Mouse (Mus musculus) kidney, embryonic 15.5 days (tissue): ENCODE measurements around the gene Nrl. TPM values are rescaled to one million over a fixed set of nuclear protein-coding genes. Genes with fewer than 3 reads are reported as not detected.

Source experiments
- ATAC-seq: fragments of 200-750 bp; cut with Nextera tagmentation; replicated peaks from 2 replicates; pipeline ENCODE4 v1.8.0; 2017; ENCODE audit warnings: moderate TSS enrichment; ENCODE audit not compliant: low FRiP score
- H3K27ac ChIP-seq: fragments of 300-500 bp; sonication (generic); 2 replicates; pipeline ENCODE4 v1.5.1; 2015; ENCODE audit warnings: mild to moderate bottlenecking, inconsistent platforms
- H3K27me3 ChIP-seq: fragments of 300-500 bp; sonication (generic); 2 replicates; pipeline ENCODE4 v1.6.1; 2015; ENCODE audit warnings: inconsistent platforms
- H3K36me3 ChIP-seq: fragments of 300-500 bp; sonication (generic); 2 replicates; pipeline ENCODE4 v1.6.1; 2015; ENCODE audit warnings: inconsistent platforms
- H3K4me1 ChIP-seq: fragments of 300-500 bp; sonication (generic); 2 replicates; pipeline ENCODE4 v1.6.1; 2015; ENCODE audit warnings: inconsistent platforms
- H3K4me2 ChIP-seq: fragments of 300-500 bp; sonication (generic); 2 replicates; pipeline ENCODE4 v1.6.1; 2015; ENCODE audit warnings: moderate library complexity, mild to moderate bottlenecking, inconsistent platforms
- H3K4me3 ChIP-seq: fragments of 300-500 bp; sonication (generic); replicated peaks from 2 replicates; pipeline ENCODE4 v1.5.1; 2015; ENCODE audit warnings: mild to moderate bottlenecking, inconsistent platforms
- H3K9ac ChIP-seq: fragments of 300-500 bp; sonication (generic); 2 replicates; pipeline ENCODE4 v1.6.1; 2015; ENCODE audit warnings: mild to moderate bottlenecking, inconsistent platforms
- H3K9me3 ChIP-seq: fragments of 300-500 bp; sonication (generic); replicated peaks from 2 replicates; pipeline ENCODE4 v1.6.1; 2016; ENCODE audit warnings: inconsistent platforms
- WGBS: fragments of 180-500 bp; shearing (Covaris S2); methylation state at CpG from one replicate; pipeline ENCODE4 v1.1.7; 2015; ENCODE audit warnings: mixed read lengths; 5-methylcytosine and 5-hydroxymethylcytosine counted together
- polyA plus RNA-seq: library from polyadenylated mRNA; unstranded; fragments of >200 nt; fragmentation: Nextera tagmentation; extraction: Ambion mirVana; gene quantifications from 2 replicates; pipeline ENCODE4 v1.2.1, GENCODE M21; 2015

Nrl gene
- not detected in 2 replicates for polyA plus RNA-seq

DNA sequence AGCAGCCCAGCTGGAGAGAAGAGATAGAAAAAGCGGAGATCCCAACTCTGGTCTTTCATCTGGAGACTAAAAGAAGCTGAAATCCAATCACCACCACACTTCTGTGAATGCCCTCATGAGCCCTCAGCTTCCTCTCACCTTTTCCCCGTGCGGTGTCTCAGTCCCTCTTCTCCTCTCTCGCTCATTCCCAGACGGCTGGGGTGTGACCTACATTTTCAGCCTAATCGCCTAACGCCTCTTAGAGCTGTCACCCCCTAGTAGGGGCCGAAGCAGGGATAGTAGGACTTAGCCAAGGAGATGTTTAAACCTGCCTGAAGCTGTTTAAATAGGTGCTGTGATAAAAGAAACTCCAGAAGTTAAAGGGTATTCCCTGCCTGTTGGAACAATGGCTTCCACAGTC is at the start of gene Nrl:
Gene Nrl (minus strand): TSS at position 197 of the 400 bp plus-strand sequence.
- H3K4me2 ChIP-seq: no peak within 1 kb of the TSS
- peaks cover 58% of the 10 kb centered on the region for H3K27me3 ChIP-seq
- no peak for ATAC-seq
- peaks cover 12% of the 10 kb centered on the region for H3K4me1 ChIP-seq
- no peaks in the 10 kb centered on the region for H3K9me3 ChIP-seq
- WGBS: 21% methylated on average over 8 of the region's 8 CpGs
- H3K4me3 ChIP-seq: no peak within 1 kb of the TSS
- H3K27ac ChIP-seq: no peak within 1 kb of the TSS
- H3K36me3 ChIP-seq: no peaks in the 10 kb centered on the region
- no peak within 1 kb of the TSS for H3K9ac ChIP-seq

DNA sequence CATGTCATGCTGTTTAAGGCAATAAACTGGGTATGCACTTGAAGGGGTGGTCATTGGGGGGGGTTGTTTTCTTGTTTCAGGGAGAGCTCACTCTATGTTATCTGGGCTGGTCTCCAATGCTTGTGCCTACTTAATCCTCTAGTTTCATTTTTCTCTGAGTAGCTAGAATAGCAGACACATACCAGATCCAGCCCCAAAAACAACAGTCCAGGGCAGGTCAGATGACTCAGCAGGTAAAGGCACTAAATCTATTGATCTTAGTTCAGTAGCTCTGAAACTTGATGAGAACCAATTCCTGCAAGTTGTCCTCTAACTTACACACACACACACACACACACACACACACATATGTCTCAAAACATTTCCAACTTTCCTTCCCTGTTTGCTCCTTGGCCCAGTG is 47.0 kb upstream of the Nrl start:
- Histone ChIP-seq H3K36me3 (peaks cover 34% of the 10 kb centered on the region), H3K27me3 (no peaks in the 10 kb centered on the region), H3K9me3 (no peaks in the 10 kb centered on the region), H3K9ac (no peak overlapping the region), H3K4me3 (no peak overlapping the region), H3K4me2 (no peak overlapping the region), H3K4me1 (peaks cover 11% of the 10 kb centered on the region), H3K27ac (no peak overlapping the region)
- no peak for ATAC-seq

DNA sequence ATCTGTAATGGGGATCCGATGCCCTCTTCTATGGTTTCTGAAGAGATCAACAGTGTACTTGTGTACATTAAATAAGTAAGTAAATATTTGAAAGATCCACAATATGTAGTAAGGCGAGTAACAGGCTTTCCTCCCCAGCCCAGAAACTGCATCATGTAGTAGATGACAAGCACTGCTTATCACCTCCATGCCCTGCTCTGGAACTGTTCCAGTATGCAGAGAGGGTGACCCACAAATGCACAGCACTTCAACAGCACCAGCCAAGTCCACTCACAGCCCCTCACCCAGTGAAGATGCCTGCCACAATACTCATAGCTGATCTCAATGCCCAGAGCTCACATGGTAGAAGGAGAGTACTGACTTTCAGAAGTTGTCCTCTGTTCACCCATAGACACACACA is 45.8 kb upstream of the Nrl start:
- H3K4me2 ChIP-seq: no peak overlapping the region
- WGBS: 89% methylated on average over 2 of the region's 2 CpGs
- H3K27ac ChIP-seq: no peak overlapping the region
- no peak for ATAC-seq
- H3K36me3 ChIP-seq: peaks cover 46% of the 10 kb centered on the region
- H3K27me3 ChIP-seq: no peaks in the 10 kb centered on the region
- H3K9me3 ChIP-seq: no peaks in the 10 kb centered on the region
- H3K4me3 ChIP-seq: no peak overlapping the region
- H3K9ac ChIP-seq: no peak overlapping the region
- H3K4me1 ChIP-seq: peaks cover 4% of the 10 kb centered on the region

DNA sequence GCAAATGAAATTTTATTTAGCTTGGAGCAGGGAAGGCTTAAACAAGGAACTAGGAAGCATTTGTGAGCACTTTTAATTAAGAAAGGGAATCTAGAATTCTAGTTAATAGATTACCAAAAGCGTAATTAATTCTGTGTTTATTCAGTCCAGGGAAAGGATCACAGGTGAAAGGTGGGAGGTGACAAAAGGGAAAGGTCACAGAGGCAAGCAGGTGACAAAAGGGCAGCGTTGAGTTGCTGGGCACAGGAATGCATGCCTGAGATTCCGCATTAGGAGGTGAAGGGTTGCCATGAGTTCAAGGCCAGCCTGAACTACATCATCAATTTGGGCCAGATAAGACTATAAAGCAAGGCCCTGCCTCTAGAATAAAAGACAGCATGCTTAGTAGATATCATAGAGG is 42.7 kb upstream of the Nrl start:
- Histone ChIP-seq H3K4me2 (no peak overlapping the region), H3K9me3 (no peaks in the 10 kb centered on the region), H3K9ac (no peak overlapping the region), H3K4me1 (0 out of 2 replicates have a peak, but pooled peaks cover 3% of the 10 kb centered on the region), H3K27me3 (no peaks in the 10 kb centered on the region), H3K27ac (no peak overlapping the region), H3K4me3 (no peak overlapping the region), H3K36me3 (peaks cover 76% of the 10 kb centered on the region)
- 79% methylated on average over 3 of the region's 3 CpGs for WGBS
- no peak for ATAC-seq

DNA sequence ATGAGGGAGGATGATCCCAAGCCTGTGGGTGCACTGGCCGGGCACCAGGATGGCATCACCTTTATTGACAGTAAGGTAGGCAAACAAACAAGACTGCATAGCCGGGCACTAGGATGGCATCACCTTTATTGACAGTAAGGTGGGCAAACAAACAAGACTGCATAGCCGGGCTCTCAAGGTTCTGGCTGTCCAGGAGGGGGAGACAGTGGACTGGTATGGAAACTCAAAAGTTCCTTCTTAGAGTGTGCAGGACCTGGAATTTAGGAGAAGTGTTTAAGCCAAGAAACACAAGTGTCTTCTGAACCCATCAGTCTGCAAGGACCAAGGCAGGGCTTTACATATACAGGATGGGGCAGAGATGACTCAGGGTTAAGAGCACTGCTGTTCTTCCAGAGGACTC is 41.0 kb upstream of the Nrl start:
- H3K4me1 ChIP-seq: peaks cover 19% of the 10 kb centered on the region
- H3K27me3 ChIP-seq: no peaks in the 10 kb centered on the region
- H3K4me2 ChIP-seq: no peak overlapping the region
- no peak for ATAC-seq
- peaks cover 77% of the 10 kb centered on the region for H3K36me3 ChIP-seq
- H3K9ac ChIP-seq: no peak overlapping the region
- H3K4me3 ChIP-seq: no peak overlapping the region
- no peaks in the 10 kb centered on the region for H3K9me3 ChIP-seq
- H3K27ac ChIP-seq: no peak overlapping the region
- WGBS: 82% methylated on average over 3 of the region's 3 CpGs

DNA sequence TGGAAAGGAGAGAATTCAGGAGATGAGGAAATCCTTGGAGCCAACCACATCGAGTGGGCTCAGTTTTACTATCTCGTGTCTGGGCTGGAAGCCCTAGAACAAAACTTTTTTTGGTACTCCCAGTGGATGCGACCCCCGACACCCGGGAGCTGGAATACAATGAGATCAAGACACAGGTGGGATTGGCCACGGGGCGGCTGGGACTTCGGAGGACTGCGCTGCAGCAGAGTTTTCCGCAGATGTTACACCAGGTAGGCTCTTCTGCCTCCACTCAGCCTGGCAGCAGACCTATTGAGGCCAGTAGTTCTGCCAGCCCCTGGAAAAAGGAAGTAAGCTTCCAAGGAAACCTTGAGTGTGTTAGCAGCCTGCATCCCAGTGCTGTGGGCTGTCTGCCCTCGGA is 38.5 kb upstream of the Nrl start:
- 91% methylated on average over 11 of the region's 11 CpGs for WGBS
- peaks cover 58% of the 10 kb centered on the region for H3K36me3 ChIP-seq

DNA sequence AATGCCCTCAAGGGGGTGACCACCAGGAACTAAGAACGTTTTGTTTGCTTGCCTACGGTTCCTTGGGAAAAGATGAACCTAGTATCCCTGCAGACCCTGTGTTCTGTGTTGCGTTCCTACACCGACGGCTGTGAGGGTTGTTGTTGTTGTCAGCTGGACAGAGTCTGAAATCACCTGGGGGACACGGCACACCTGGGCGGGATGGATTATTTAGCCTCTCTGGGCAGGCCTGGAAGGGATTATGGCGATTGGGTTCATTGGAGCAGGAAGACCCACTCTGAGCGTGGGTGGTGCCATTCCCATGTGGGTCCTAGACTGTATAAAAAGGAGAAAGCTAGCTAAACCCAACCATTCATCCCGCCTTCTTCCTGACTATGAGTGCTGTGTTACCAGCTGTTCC is 37.1 kb upstream of the Nrl start:
- Histone ChIP-seq H3K9ac (no peak overlapping the region; the same call in 1 of the 2 replicates), H3K4me1 (peaks cover 32% of the 10 kb centered on the region), H3K4me3 (peak overlapping the region; percentile 71), H3K36me3 (peaks cover 44% of the 10 kb centered on the region), H3K27me3 (no peaks in the 10 kb centered on the region), H3K9me3 (no peaks in the 10 kb centered on the region), H3K27ac (peak overlapping the region; percentile 14; the same call in 1 of the 2 replicates), H3K4me2 (peak overlapping the region; percentile 87)
- 76% methylated on average over 10 of the region's 10 CpGs for WGBS
- ATAC-seq: no peak

More for the DNA sequence above, 38.5 kb upstream of the Nrl start:
- H3K4me2 ChIP-seq: no peak overlapping the region
- H3K9ac ChIP-seq: no peak overlapping the region
- ATAC-seq: no peak
- peaks cover 25% of the 10 kb centered on the region for H3K4me1 ChIP-seq
- no peak overlapping the region for H3K4me3 ChIP-seq
- H3K27me3 ChIP-seq: no peaks in the 10 kb centered on the region
- H3K27ac ChIP-seq: no peak overlapping the region
- no peaks in the 10 kb centered on the region for H3K9me3 ChIP-seq

DNA sequence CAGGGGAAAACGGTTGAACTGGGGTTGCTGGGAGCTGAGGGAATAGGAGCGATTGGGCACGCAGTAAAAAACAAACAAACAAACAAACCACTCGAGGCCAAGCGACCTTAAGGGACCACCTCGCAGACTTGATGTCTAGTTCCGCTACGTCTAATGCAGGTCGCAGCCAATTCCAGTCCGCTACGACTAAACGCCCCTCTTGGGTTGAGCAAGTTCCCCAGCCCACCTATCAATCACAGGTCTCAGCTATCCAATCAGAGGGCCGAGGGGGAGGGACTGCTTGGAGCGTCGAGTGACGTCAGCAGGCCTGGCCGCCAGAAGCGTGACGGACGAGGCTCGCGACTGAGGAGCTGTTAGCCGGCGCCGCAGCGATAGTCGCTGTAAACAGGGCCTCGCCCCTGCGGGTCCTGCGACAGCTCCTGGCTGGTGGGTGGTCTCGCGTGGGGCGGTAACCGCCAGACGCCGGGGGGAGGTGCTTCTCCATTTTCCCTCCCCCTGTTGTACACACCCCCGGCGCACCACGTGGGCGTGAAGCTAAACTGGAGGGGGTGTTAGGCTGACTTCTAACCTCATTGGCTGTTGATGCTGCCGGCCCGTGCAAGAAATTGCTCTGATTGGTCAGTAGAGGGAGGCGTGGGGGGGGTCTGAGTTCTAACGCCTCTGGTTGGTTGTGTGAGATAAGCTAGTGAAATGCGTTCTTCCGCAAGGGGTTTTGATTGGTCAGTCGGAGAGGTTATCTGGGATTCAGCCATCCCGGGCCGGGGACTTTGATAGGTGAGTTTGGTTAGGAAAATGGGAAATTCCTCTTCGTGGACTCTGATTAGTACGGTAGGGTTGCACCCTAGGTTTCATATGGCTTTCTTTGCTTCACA is 35.7 kb upstream of the Nrl start, which contains the start of gene A730061H03Rik:
Gene A730061H03Rik (minus strand): TSS at position 205 of the 872 bp plus-strand sequence.
- H3K4me1 ChIP-seq: peaks cover 37% of the 10 kb centered on the region
- peak within 1 kb of the TSS; percentile 99 for H3K27ac ChIP-seq
- peak within 1 kb of the TSS; percentile 66 for H3K9ac ChIP-seq
- under 1% methylated on average over 51 of the region's 51 CpGs for WGBS
- H3K9me3 ChIP-seq: no peaks in the 10 kb centered on the region
- ATAC-seq: peak; percentile 97
- H3K4me2 ChIP-seq: peak within 1 kb of the TSS; percentile 87
- peaks cover 30% of the 10 kb centered on the region for H3K36me3 ChIP-seq
- H3K4me3 ChIP-seq: peak within 1 kb of the TSS; percentile 71
- no peaks in the 10 kb centered on the region for H3K27me3 ChIP-seq

DNA sequence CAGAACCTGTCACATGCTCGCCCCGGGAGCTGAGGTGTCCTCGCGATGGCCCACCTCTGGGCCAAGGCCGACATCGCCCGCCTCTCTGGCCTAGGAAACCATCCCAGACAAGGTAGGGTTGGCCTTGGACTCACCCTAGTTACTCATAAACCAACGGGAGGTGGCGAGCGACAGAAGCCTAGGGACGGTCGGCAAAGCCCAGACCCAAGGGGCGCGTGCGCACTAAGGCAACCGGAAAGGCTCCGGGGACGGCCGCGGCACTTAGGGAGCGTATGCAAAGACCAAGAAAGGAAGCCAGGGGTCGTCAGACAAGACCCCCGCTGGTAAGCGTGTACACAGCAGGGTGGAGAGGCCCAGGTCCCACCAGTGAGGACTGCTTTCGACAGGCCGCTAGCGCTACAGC is 35.0 kb upstream of the Nrl start, which contains the start of gene Dcaf11:
Gene Dcaf11 (plus strand): TSS at position 208 of the 403 bp plus-strand sequence.
- H3K4me1 ChIP-seq: peaks cover 37% of the 10 kb centered on the region
- peak; percentile 90 for ATAC-seq
- peaks cover 24% of the 10 kb centered on the region for H3K36me3 ChIP-seq

DNA sequence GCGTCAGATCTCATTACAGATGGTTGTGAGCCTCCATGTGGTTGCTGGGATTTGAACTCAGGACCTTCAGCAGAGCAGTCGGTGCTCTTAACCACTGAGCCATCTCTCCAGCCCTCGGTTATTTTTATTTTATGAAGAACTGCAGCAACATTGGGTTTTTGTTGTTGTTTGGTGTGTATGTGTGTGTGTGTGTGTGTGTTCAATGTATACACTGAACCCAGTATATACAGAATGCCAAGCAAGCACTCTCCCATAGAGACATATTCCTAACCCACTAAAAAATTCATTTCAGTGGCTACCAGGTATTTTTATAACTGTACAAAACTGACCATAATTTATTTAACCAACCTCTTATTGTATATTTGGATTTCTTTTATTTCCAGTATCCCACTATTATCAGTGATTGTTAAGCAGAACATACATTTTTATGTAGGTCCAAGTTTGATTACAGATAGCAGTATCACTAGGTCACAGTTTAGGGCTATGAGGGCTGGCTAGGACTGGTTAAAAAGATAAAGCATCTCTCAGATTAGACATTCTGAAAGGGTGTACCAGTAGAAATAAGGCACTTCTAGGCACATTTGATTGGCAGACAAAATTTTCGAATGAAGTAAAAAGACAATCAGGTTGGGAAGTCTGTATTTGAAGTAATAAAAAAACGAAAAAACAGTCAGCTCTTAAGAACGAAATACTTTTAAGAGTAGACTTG is 34.1 kb upstream of the Nrl start:
- H3K27me3 ChIP-seq: no peaks in the 10 kb centered on the region
- H3K27ac ChIP-seq: peak overlapping the region; percentile 99
- peak overlapping the region; percentile 87 for H3K4me2 ChIP-seq
- peaks cover 37% of the 10 kb centered on the region for H3K4me1 ChIP-seq
- ATAC-seq: no peak
- H3K9ac ChIP-seq: peak overlapping the region; percentile 35; the same call in 1 of the 2 replicates
- 51% methylated on average over 6 of the region's 6 CpGs for WGBS
- H3K9me3 ChIP-seq: no peaks in the 10 kb centered on the region
- peaks cover 15% of the 10 kb centered on the region for H3K36me3 ChIP-seq
- H3K4me3 ChIP-seq: peak overlapping the region; percentile 71

More for the DNA sequence above, 35.0 kb upstream of the Nrl start, which contains the start of gene Dcaf11:
- Histone ChIP-seq H3K4me3 (peak within 1 kb of the TSS; percentile 71), H3K27ac (peak within 1 kb of the TSS; percentile 99), H3K4me2 (peak within 1 kb of the TSS; percentile 87), H3K9me3 (no peaks in the 10 kb centered on the region), H3K9ac (peak within 1 kb of the TSS; percentile 66), H3K27me3 (no peaks in the 10 kb centered on the region)
- WGBS: under 1% methylated on average over 27 of the region's 27 CpGs

DNA sequence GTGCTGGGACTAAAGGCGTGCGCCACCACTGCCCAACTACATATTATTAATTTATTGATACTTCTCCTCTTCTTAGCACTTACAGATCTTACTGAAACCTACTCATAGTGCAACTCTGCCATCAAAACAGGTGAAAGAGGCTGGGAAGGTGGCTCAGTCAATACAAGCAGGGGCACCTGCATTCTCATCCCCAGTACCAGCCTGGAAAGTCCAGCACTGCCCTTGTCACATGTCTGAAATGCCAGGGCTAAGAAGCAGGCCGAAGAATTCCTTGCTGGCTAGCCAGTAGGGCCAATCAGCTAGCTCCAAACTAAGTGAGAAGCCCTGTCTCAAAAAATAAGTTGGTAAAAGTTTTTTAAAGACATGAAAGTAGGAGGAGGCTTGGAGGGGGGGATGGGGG is 32.8 kb upstream of the Nrl start:
- WGBS: 86% methylated on average over 3 of the region's 3 CpGs
- Histone ChIP-seq H3K4me3 (no peak overlapping the region), H3K27ac (peak overlapping the region; percentile 84), H3K4me1 (peaks cover 35% of the 10 kb centered on the region), H3K36me3 (peaks cover 2% of the 10 kb centered on the region), H3K9ac (no peak overlapping the region), H3K27me3 (no peaks in the 10 kb centered on the region), H3K4me2 (no peak overlapping the region), H3K9me3 (no peaks in the 10 kb centered on the region)
- no peak for ATAC-seq

DNA sequence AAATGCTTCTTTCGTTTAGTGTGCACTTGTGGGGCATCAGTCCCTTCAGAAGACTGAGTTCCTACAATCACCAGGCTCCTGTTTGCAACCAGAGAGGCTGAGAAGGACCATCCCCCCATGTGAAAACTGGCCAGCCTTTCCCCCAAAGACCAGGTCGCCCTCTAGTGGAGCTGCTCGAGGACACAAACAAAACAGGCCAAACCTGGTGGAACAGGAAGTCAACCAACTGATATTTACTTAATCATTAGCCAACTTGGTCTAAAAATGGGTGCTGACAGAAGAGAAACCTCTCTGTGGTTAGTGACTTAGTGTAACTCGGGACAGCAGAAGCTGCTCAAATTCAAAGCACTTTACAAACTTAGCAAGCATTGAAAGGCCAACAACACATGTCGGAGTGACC is 32.2 kb upstream of the Nrl start:
- Histone ChIP-seq H3K4me3 (no peak overlapping the region), H3K27me3 (no peaks in the 10 kb centered on the region), H3K36me3 (no peaks in the 10 kb centered on the region), H3K4me1 (peaks cover 29% of the 10 kb centered on the region), H3K27ac (peak overlapping the region; percentile 84), H3K9me3 (no peaks in the 10 kb centered on the region), H3K4me2 (peak overlapping the region; percentile 20; the same call in 1 of the 2 replicates), H3K9ac (no peak overlapping the region)
- no peak for ATAC-seq
- WGBS: 19% methylated on average over 5 of the region's 5 CpGs
